Mouse (Mus musculus) myocyte (in vitro differentiated cells): Measurements from ENCODE around the gene Tfrc. TPM values are rescaled to one million over a fixed set of nuclear protein-coding genes. Genes with fewer than 3 reads are reported as not detected.
A peak's percentile ranks its signal among the peaks of the same experiment; 100 is the strongest.

Experiments
- H3K27me3 ChIP-seq: one replicate; pipeline ENCODE4 v1.6.1; 2011; ENCODE audit not compliant: control insufficient read depth, insufficient read depth, insufficient read length
- H3K36me3 ChIP-seq: one replicate; pipeline ENCODE4 v1.6.1; 2011; ENCODE audit not compliant: control insufficient read depth, insufficient read depth
- H3K4me2 ChIP-seq: one replicate; pipeline ENCODE4 v1.6.1; 2011; ENCODE audit warnings: low read depth, control low read depth
- H3K4me3 ChIP-seq: one replicate; pipeline ENCODE4 v1.5.1; 2011; ENCODE audit warnings: mild to moderate bottlenecking, control low read depth, moderate library complexity
- H3K79me2 ChIP-seq: one replicate; pipeline ENCODE4 v1.6.1; 2011; ENCODE audit not compliant: control insufficient read depth, insufficient read depth
- H3ac ChIP-seq: one replicate; pipeline ENCODE4 v1.6.1; 2011; ENCODE audit not compliant: control insufficient read depth, insufficient read length
- CEBPB ChIP-seq: IDR thresholded peaks from 2 replicates; pipeline ENCODE4 v1.6.1; 2011; ENCODE audit warnings: mild to moderate bottlenecking, moderate library complexity; ENCODE audit not compliant: poor library complexity, insufficient read depth, severe bottlenecking
- E2F4 ChIP-seq: IDR thresholded peaks from one replicate; pipeline ENCODE4 v1.6.1; 2011; ENCODE audit warnings: mild to moderate bottlenecking, control low read depth, moderate library complexity; ENCODE audit not compliant: insufficient read depth
- MAX ChIP-seq: IDR thresholded peaks from one replicate; pipeline ENCODE4 v1.6.1; 2011; ENCODE audit warnings: low read depth, mild to moderate bottlenecking, control low read depth
- MYOD1 ChIP-seq, 3 experiments: IDR thresholded peaks; one replicate each; pipeline ENCODE4 v1.6.1; 2011; ENCODE audit warnings: control low read depth in 2 of 3, low read depth in 2 of 3, mild to moderate bottlenecking in 2 of 3, moderate library complexity in 1 of 3; ENCODE audit not compliant: insufficient read length in 2 of 3, control insufficient read depth in 1 of 3
- MYOG ChIP-seq, 3 experiments: IDR thresholded peaks; one replicate each; pipeline ENCODE4 v1.6.1; 2011; ENCODE audit warnings: control low read depth in 2 of 3, low read depth in 2 of 3, mild to moderate bottlenecking in 2 of 3; ENCODE audit not compliant: insufficient read length in 2 of 3, control insufficient read depth in 1 of 3, insufficient read depth in 1 of 3
- POLR2A ChIP-seq: IDR thresholded peaks from one replicate; pipeline ENCODE4 v1.6.1; 2011; ENCODE audit warnings: low read depth, mild to moderate bottlenecking, control low read depth, moderate library complexity; ENCODE audit not compliant: insufficient read length
- POLR2AphosphoS2 ChIP-seq: IDR thresholded peaks from one replicate; pipeline ENCODE4 v1.6.1; 2011; ENCODE audit warnings: low read depth, control low read depth; ENCODE audit not compliant: insufficient read length
- REST ChIP-seq: IDR thresholded peaks from one replicate; pipeline ENCODE4 v1.6.1; 2011; ENCODE audit warnings: mild to moderate bottlenecking, control low read depth, moderate library complexity; ENCODE audit not compliant: insufficient read depth, insufficient read length
- SRF ChIP-seq: IDR thresholded peaks from one replicate; pipeline ENCODE4 v1.6.1; 2011; ENCODE audit warnings: low read depth; ENCODE audit not compliant: control insufficient read depth, insufficient read length
- TCF12 ChIP-seq: IDR thresholded peaks from one replicate; pipeline ENCODE4 v1.6.1; 2011; ENCODE audit warnings: mild to moderate bottlenecking, control low read depth; ENCODE audit not compliant: poor library complexity, insufficient read depth, severe bottlenecking
- TCF3 ChIP-seq: IDR thresholded peaks from one replicate; pipeline ENCODE4 v1.6.1; 2011; ENCODE audit warnings: low read depth, control low read depth; ENCODE audit not compliant: insufficient read length
- USF1 ChIP-seq: IDR thresholded peaks from one replicate; pipeline ENCODE4 v1.6.1; 2011; ENCODE audit warnings: low read depth, mild to moderate bottlenecking, control low read depth, moderate library complexity
- polyA plus RNA-seq: library from polyadenylated mRNA; unstranded; fragments of >200 nt; fragmentation: generic; extraction: Trizol; gene quantifications from one replicate; pipeline ENCODE4 v1.2.1, GENCODE M21; 2012; ENCODE audit warnings: missing spikeins

The Tfrc gene
- polyA plus RNA-seq, 1 experiment = 55.4 TPM

DNA sequence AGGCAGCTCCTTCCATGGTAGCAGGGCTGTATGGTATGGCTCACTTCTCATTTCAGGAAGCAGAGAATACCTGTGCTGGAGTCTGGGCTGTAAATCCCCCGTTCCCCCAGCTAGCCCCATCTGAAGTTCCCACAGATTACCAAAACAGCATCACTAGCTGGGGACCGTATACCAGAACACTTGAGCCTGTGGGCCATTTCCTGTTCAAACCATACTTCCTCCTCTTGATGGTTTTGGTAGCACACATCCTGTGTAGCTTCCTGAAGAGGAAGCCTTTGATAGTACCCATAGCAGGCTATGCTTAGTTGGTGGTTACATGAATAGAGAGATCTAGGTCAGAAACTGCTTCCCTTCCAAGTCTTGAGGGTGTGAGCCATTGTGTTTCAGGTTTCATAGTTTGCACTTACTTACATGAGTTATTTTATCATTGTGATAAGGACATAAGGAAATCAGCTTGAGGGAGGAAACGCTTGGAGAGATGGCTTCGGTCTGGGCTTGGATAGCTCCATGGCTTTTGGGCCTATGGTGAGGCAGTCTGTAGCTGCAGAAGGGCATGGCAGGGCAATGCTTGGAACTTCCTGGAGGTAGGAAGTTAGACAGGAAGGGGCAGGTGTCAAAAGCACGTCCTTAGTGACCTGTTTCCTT is 42.4 kb downstream of the Tfrc start:
- no peak for TF ChIP-seq SRF
- no peak for TF ChIP-seq USF1
- no peak for TF ChIP-seq REST
- no peak for TF ChIP-seq POLR2AphosphoS2
- no peak for TF ChIP-seq E2F4
- peaks cover 68% of the 10 kb centered on the region for H3K79me2 ChIP-seq
- H3ac ChIP-seq = no peak overlapping the region
- H3K36me3 ChIP-seq = no peaks in the 10 kb centered on the region
- no peak overlapping the region for H3K4me2 ChIP-seq
- no peaks in the 10 kb centered on the region for H3K27me3 ChIP-seq
- no peak overlapping the region for H3K4me3 ChIP-seq

DNA sequence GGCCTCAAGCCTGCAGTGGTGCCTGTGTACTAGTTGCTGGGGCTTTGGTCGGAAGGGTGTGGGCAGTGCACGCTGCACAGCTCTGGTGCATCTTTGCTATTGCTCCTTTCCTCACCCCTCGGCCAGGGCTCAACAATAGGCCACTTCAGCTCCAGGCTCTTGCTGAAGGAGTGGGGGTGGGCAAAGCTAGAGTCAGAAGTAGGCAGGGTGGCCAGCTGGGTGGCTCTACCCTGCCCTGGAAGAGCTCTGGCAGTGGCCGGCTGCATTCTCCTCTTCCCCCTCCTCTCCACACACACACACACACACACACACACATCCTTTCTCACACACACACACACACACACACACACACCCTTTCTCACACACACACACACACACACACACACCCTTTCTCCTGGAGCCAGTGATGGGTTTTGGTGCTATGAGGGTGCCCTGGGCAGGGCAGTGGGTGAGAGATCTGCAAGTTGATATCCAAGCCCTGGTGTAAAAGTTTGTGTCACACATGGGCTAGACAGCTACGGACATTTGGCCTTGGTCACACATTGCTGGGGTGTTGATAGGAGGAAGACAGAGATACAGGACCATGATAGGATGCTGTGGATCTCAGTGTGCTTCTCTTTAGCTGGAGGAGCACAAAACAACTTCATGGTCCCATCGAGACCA is 45.5 kb downstream of the Tfrc start:
- no peaks in the 10 kb centered on the region for H3K36me3 ChIP-seq
- H3K27me3 ChIP-seq = no peaks in the 10 kb centered on the region
- H3K4me3 ChIP-seq = no peak overlapping the region
- no peak overlapping the region for H3K4me2 ChIP-seq
- H3ac ChIP-seq = no peak overlapping the region
- H3K79me2 ChIP-seq = peaks cover 46% of the 10 kb centered on the region
- TF ChIP-seq REST (no peak), MYOG (IDR thresholded peaks at IDR 0.05; ENCODE audit: control insufficient read depth in 1 of 3, insufficient read depth in 1 of 3, insufficient read length in 2 of 3, low read depth in 2 of 3) (no peak), TCF3 (no peak), MAX (no peak), POLR2AphosphoS2 (no peak), POLR2A (no peak), E2F4 (no peak), MYOD1 (IDR thresholded peaks at IDR 0.05; ENCODE audit: control insufficient read depth in 1 of 3, insufficient read length in 2 of 3, low read depth in 2 of 3) (no peak), TCF12 (no peak), SRF (no peak), USF1 (no peak), CEBPB (no peak)

DNA sequence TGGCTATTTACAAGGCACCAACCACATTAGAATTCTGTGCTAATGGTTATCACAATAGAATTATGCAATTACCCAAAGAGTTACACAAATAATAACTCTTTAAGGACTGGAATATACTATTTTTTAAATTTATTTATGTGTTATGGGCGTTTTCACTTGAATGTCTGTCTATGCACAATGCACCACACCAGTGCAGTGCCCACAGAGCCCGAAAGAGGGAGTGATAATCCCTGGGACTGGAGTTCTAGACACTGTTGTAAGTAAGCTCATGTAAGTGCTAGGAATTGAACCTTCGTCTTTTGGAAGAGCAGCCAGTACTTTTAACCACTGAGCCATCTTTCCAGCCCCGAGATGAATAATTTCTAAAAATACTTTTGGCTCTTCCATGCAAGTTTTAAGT is 46.8 kb downstream of the Tfrc start:
- Histone ChIP-seq H3K4me2 (no peak overlapping the region), H3ac (no peak overlapping the region), H3K36me3 (no peaks in the 10 kb centered on the region), H3K27me3 (no peaks in the 10 kb centered on the region), H3K79me2 (peaks cover 46% of the 10 kb centered on the region), H3K4me3 (no peak overlapping the region)
- no peak for TF ChIP-seq TCF12
- no peak for TF ChIP-seq POLR2AphosphoS2
- no peak for TF ChIP-seq MYOG (IDR thresholded peaks at IDR 0.05; ENCODE audit: control insufficient read depth in 1 of 3, insufficient read depth in 1 of 3, insufficient read length in 2 of 3, low read depth in 2 of 3)
- TF ChIP-seq REST = no peak
- TF ChIP-seq E2F4 = no peak
- no peak for TF ChIP-seq SRF
- no peak for TF ChIP-seq USF1
- TF ChIP-seq POLR2A = no peak
- no peak for TF ChIP-seq CEBPB
- TF ChIP-seq MYOD1 (IDR thresholded peaks at IDR 0.05; ENCODE audit: control insufficient read depth in 1 of 3, insufficient read length in 2 of 3, low read depth in 2 of 3) = no peak
- TF ChIP-seq TCF3 = no peak
- no peak for TF ChIP-seq MAX

DNA sequence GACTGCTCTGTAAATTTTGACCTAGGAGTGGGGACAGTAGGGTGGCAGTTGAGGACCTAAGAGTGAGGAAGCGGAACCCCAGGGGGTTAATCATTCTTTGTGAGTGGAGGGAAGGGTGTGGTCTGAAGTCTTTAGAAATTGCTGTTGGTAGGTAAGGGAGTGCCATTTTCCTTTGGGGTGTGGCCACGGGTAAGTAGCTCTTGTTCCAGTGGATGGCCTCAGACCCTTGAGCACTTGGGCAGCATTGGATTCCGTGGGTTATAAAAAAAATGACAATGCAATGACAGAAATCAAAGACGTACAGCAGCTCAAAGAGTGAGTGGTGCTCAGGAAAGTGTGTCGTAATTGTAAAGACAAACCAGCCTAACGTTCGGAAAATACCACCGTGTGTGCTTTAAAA is 47.6 kb downstream of the Tfrc start:
- H3ac ChIP-seq = no peak overlapping the region
- H3K4me2 ChIP-seq = peak overlapping the region; percentile 50
- H3K79me2 ChIP-seq = peaks cover 42% of the 10 kb centered on the region
- H3K27me3 ChIP-seq = no peaks in the 10 kb centered on the region
- H3K4me3 ChIP-seq = no peak overlapping the region
- H3K36me3 ChIP-seq = no peaks in the 10 kb centered on the region
- TF ChIP-seq MAX = no peak
- TF ChIP-seq CEBPB = no peak
- no peak for TF ChIP-seq POLR2AphosphoS2
- no peak for TF ChIP-seq USF1
- no peak for TF ChIP-seq MYOD1 (IDR thresholded peaks at IDR 0.05; ENCODE audit: control insufficient read depth in 1 of 3, insufficient read length in 2 of 3, low read depth in 2 of 3)
- no peak for TF ChIP-seq E2F4
- no peak for TF ChIP-seq POLR2A
- no peak for TF ChIP-seq SRF
- TF ChIP-seq REST = no peak

DNA sequence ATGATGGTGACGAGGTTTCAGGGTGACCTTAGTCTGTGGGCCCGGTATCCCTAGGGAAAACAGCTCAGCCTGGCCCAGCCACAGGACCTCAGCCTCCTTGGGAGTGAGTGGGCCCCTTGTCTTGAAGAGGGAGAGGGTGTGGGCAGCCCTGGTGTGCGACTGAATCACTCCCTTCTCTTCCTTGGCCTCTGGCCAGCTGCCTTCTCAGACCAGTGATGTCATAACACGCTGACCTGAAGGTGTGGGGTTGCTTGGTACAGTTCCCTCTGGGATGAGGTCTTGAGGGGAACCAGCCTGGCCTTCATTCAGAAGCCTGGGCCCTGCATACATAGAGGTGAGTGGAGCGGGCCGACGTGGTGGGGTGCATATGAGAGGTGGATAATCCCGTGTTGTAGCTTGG is 48.1 kb downstream of the Tfrc start:
- Histone ChIP-seq H3K79me2 (peaks cover 38% of the 10 kb centered on the region), H3K4me2 (peak overlapping the region; percentile 50), H3K27me3 (no peaks in the 10 kb centered on the region), H3K4me3 (no peak overlapping the region), H3K36me3 (no peaks in the 10 kb centered on the region), H3ac (no peak overlapping the region)
- TF ChIP-seq USF1 (no peak), MYOG (IDR thresholded peaks at IDR 0.05; ENCODE audit: control insufficient read depth in 1 of 3, insufficient read depth in 1 of 3, insufficient read length in 2 of 3, low read depth in 2 of 3) (no peak), REST (no peak), TCF3 (no peak), CEBPB (no peak)
